Mouse (Mus musculus) limb, embryonic 13.5 days (tissue): Measurements from ENCODE around the gene Olfr1338. TPM values are rescaled to one million over a fixed set of nuclear protein-coding genes. Genes with fewer than 3 reads are reported as not detected.
"Not testable (repeated sequence)": the region's sequence is repeated elsewhere in the genome, so short reads cannot be mapped to it uniquely, and the experiment has no call there.

ENCODE experiments used
- ATAC-seq: fragments of 200-750 bp; cut with Nextera tagmentation; 2 replicates; pipeline ENCODE4 v1.8.0; 2017; ENCODE audit warnings: low read depth, moderate number of reproducible peaks, moderate TSS enrichment; ENCODE audit not compliant: low FRiP score
- H3K27ac ChIP-seq: fragments of 300-500 bp; sonication (generic); 2 replicates; pipeline ENCODE4 v1.5.1; 2015; ENCODE audit warnings: inconsistent platforms, mild to moderate bottlenecking, moderate library complexity
- H3K27me3 ChIP-seq: fragments of 300-500 bp; sonication (generic); 2 replicates; pipeline ENCODE4 v1.6.1; 2015; ENCODE audit warnings: mild to moderate bottlenecking, inconsistent platforms
- H3K36me3 ChIP-seq: fragments of 300-500 bp; sonication (generic); 2 replicates; pipeline ENCODE4 v1.6.1; 2015; ENCODE audit warnings: inconsistent platforms, mild to moderate bottlenecking, moderate library complexity
- H3K4me1 ChIP-seq: fragments of 300-500 bp; sonication (generic); 2 replicates; pipeline ENCODE4 v1.6.1; 2015; ENCODE audit warnings: inconsistent platforms
- H3K4me2 ChIP-seq: fragments of 300-500 bp; sonication (generic); replicated peaks from 2 replicates; pipeline ENCODE4 v1.6.1; 2015; ENCODE audit warnings: inconsistent platforms, mild to moderate bottlenecking, moderate library complexity
- H3K4me3 ChIP-seq: fragments of 300-500 bp; sonication (generic); 2 replicates; pipeline ENCODE4 v1.5.1; 2015; ENCODE audit warnings: moderate library complexity, mild to moderate bottlenecking, inconsistent platforms
- H3K9ac ChIP-seq: fragments of 300-500 bp; sonication (generic); 2 replicates; pipeline ENCODE4 v1.6.1; 2015; ENCODE audit warnings: mild to moderate bottlenecking, inconsistent platforms
- H3K9me3 ChIP-seq: fragments of 300-500 bp; sonication (generic); 2 replicates; pipeline ENCODE4 v1.6.1; 2016; ENCODE audit warnings: inconsistent platforms
- whole genome bisulfite sequencing: fragments of 180-500 bp; shearing (Covaris S2); methylation state at CpG from one replicate; pipeline ENCODE4 v1.1.7; 2015; 5-methylcytosine and 5-hydroxymethylcytosine counted together
- polyA plus RNA-seq: library from polyadenylated mRNA; unstranded; fragments of >200 nt; fragmentation: Nextera tagmentation; extraction: Ambion mirVana; gene quantifications from 2 replicates; pipeline ENCODE4 v1.2.1, GENCODE M21; 2015

The Olfr1338 gene
- not detected in 2 replicates for polyA plus RNA-seq

GRCm38 (mm10) chr4:118758637-118759036, at the start of gene Olfr1338:
Gene Olfr1338 (minus strand): TSS chr4:118758737.
- no peaks in the 10 kb centered on the region for H3K27me3 ChIP-seq

GRCm38 (mm10) chr4:118792796-118793195, 34.3 kb upstream of the Olfr1338 start:
- H3K4me3 ChIP-seq, ATAC-seq, H3K9ac ChIP-seq, H3K36me3 ChIP-seq, H3K27ac ChIP-seq, H3K4me2 ChIP-seq, H3K4me1 ChIP-seq, H3K27me3 ChIP-seq, H3K9me3 ChIP-seq: not testable (repeated sequence)

More at GRCm38 (mm10) chr4:118758637-118759036, at the start of gene Olfr1338:
- Histone ChIP-seq H3K9me3 (no peaks in the 10 kb centered on the region), H3K4me3 (no peak within 1 kb of the TSS), H3K36me3 (no peaks in the 10 kb centered on the region), H3K9ac (no peak within 1 kb of the TSS), H3K27ac (no peak within 1 kb of the TSS), H3K4me1 (no peaks in the 10 kb centered on the region), H3K4me2 (no peak within 1 kb of the TSS)
- WGBS = 71% methylated on average over 1 of the region's 1 CpGs
- no peak for ATAC-seq

- H3K4me3 ChIP-seq = no peak within 1 kb of the TSS
- no peaks in the 10 kb centered on the region for H3K27me3 ChIP-seq
- no peak within 1 kb of the TSS for H3K27ac ChIP-seq
- H3K4me1 ChIP-seq = no peaks in the 10 kb centered on the region
- H3K36me3 ChIP-seq = no peaks in the 10 kb centered on the region
- no peak within 1 kb of the TSS for H3K4me2 ChIP-seq
- no peaks in the 10 kb centered on the region for H3K9me3 ChIP-seq
- no peak for ATAC-seq
- H3K9ac ChIP-seq = no peak within 1 kb of the TSS
- WGBS = 74% methylated on average over 2 of the region's 2 CpGs
Observed at GRCm38 (mm10) chr4:118782486-118782885, 23.9 kb upstream of the Olfr1338 start, which contains the start of gene Olfr1337. Gene Olfr1337 (minus strand): TSS chr4:118782586.

- peaks cover 38% of the 10 kb centered on the region for H3K27me3 ChIP-seq
- H3K27ac ChIP-seq = no peak overlapping the region
- no peak overlapping the region for H3K4me2 ChIP-seq
- 0 out of 2 replicates have a peak, but pooled peaks cover 3% of the 10 kb centered on the region for H3K4me1 ChIP-seq
- H3K4me3 ChIP-seq = no peak overlapping the region
- WGBS = 9% methylated on average over 16 of the region's 16 CpGs
- peaks cover 8% of the 10 kb centered on the region; the same call in 1 of the 2 replicates for H3K9me3 ChIP-seq
- ATAC-seq = no peak
- H3K36me3 ChIP-seq = no peaks in the 10 kb centered on the region
- no peak overlapping the region for H3K9ac ChIP-seq
Observed at GRCm38 (mm10) chr4:118741881-118742280, 16.7 kb downstream of the Olfr1338 start.

- Histone ChIP-seq H3K9ac (no peak overlapping the region), H3K9me3 (peaks cover under 1% of the 10 kb centered on the region; the same call in 1 of the 2 replicates), H3K27ac (no peak overlapping the region), H3K36me3 (no peaks in the 10 kb centered on the region), H3K4me1 (0 out of 2 replicates have a peak, but pooled peaks cover 3% of the 10 kb centered on the region), H3K4me3 (no peak overlapping the region), H3K4me2 (no peak overlapping the region), H3K27me3 (peaks cover 38% of the 10 kb centered on the region)
- ATAC-seq = no peak
- WGBS = 12% methylated on average over 11 of the region's 11 CpGs
Observed at GRCm38 (mm10) chr4:118740988-118741698, 17.4 kb downstream of the Olfr1338 start.

DNA sequence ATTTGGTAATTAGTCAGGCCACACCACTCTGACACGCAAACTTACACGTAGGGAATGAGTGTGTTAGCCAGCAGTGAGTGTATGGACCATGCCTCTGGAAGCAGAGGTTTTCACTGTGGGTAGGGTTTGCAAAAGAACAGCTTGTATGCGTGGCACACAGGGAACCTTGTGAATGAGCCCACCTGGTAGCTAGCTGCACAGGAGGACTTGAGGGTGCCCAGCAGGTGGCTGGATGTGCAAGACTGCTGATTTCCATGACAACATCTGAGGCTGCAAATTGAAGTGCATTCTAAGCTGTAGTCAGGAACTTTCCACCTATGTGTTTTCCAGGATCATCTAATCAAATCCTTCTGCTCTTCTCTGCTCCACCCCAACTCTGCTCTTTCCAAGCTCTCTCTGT, 19.0 kb downstream of the Olfr1338 start:
- Histone ChIP-seq H3K4me1 (0 out of 2 replicates have a peak, but pooled peaks cover 3% of the 10 kb centered on the region), H3K4me2 (no peak overlapping the region), H3K9ac (no peak overlapping the region), H3K4me3 (no peak overlapping the region), H3K36me3 (no peaks in the 10 kb centered on the region), H3K27ac (no peak overlapping the region), H3K9me3 (no peaks in the 10 kb centered on the region), H3K27me3 (peaks cover 38% of the 10 kb centered on the region)
- WGBS = 55% methylated on average over 3 of the region's 3 CpGs
- ATAC-seq = no peak

DNA sequence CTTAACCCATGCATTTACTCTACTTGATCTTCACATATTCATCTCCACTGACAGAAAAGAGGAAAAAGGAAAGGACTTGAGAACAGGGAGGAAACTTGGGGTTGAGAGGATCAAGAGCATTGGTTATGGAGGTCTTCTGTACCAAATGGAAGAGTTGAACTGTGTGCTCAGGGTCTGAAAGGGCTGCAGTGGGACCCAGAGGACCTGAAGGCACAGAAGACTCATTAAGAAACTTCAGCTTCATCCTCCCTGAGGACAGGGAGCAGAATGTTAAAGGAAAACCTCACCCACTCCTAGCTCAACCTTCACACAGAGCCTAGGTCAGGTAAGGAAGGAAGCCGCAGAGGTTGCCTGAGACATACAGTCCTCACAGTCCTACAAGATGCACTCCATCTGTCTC, 26.7 kb downstream of the Olfr1338 start, which contains the start of gene Olfr1339:
Olfr1339 (plus strand) TSS at position 301 of the 400 bp plus-strand sequence.
- H3K4me1 ChIP-seq = no peaks in the 10 kb centered on the region
- no peak within 1 kb of the TSS for H3K4me2 ChIP-seq
- no peaks in the 10 kb centered on the region for H3K9me3 ChIP-seq
- no peaks in the 10 kb centered on the region for H3K27me3 ChIP-seq
- ATAC-seq = no peak
- 70% methylated on average over 1 of the region's 1 CpGs for WGBS
- H3K9ac ChIP-seq = no peak within 1 kb of the TSS
- H3K4me3 ChIP-seq = no peak within 1 kb of the TSS
- no peaks in the 10 kb centered on the region for H3K36me3 ChIP-seq
- H3K27ac ChIP-seq = no peak within 1 kb of the TSS

DNA sequence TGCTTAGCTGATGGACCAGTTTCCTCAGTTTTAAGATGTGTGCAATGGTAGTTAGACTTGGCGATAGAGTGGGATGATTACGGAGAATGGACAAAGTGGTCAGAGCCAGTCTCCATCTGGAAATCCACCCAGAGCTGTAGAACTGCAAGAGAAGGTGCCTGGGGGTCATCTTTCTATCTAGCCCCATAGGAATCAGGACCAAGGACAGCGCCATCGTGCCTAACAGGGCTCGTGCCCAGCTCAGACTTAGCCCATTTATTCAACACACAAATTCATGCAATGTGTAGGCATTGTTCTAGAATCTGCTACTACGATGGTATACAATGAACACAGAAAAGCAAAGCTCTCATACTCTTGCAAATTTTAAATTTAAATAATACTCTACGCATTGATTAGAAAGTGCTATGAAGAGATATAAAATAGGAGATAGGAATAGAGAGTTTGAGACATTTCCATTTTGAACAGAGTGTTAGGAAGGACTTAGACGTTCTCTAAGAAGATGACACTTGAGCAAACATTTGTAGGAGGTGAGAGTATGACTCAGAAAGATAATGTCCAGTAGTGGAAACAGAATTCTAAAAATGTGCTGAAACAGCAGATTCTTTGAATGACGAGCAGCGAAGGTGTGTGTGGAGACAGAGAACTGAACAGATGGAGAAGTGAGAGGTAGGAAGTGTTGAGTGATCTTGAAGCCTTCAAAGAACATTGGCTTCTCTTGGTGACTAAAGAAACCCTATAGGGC, 36.6 kb downstream of the Olfr1338 start:
- H3K4me1 ChIP-seq = no peaks in the 10 kb centered on the region
- H3K27me3 ChIP-seq = no peaks in the 10 kb centered on the region
- H3K9me3 ChIP-seq = no peaks in the 10 kb centered on the region
- no peak overlapping the region for H3K9ac ChIP-seq
- no peaks in the 10 kb centered on the region for H3K36me3 ChIP-seq
- no peak overlapping the region for H3K27ac ChIP-seq
- ATAC-seq = no peak
- no peak overlapping the region for H3K4me2 ChIP-seq
- 56% methylated on average over 10 of the region's 10 CpGs for WGBS
- no peak overlapping the region for H3K4me3 ChIP-seq

DNA sequence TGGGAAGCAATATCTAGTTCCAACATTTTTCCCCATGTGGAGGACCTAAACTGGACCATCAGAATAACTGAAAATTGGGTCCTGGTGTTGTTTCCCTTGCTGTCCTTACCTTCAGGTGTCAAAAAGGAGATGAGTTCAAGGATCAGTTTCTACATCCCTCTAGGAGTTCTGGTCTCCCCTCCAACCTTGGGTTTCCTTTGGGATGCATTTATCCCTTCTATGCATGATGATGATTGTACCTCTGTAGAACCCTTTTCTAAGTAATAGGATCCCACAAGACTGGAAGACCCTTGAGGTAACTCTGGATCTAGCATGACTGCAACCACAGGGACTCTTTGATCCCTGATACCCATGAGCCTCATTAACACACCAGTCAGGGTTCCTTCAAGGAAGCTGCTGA, 38.7 kb downstream of the Olfr1338 start, which contains the start of gene Olfr1340:
Olfr1340 (plus strand) TSS at position 301 of the 400 bp plus-strand sequence.
- no peak for ATAC-seq
- Histone ChIP-seq H3K27me3 (no peaks in the 10 kb centered on the region), H3K4me1 (no peaks in the 10 kb centered on the region), H3K36me3 (no peaks in the 10 kb centered on the region), H3K27ac (no peak within 1 kb of the TSS), H3K9ac (no peak within 1 kb of the TSS), H3K4me2 (no peak within 1 kb of the TSS), H3K9me3 (no peaks in the 10 kb centered on the region), H3K4me3 (no peak within 1 kb of the TSS)

- H3K36me3 ChIP-seq = no peaks in the 10 kb centered on the region
- no peaks in the 10 kb centered on the region for H3K9me3 ChIP-seq
- H3K4me2 ChIP-seq = no peak overlapping the region
- no peak for ATAC-seq
- no peak overlapping the region for H3K27ac ChIP-seq
- H3K9ac ChIP-seq = no peak overlapping the region
- no peaks in the 10 kb centered on the region for H3K27me3 ChIP-seq
- H3K4me3 ChIP-seq = no peak overlapping the region
- WGBS = 42% methylated on average over 1 of the region's 1 CpGs
- H3K4me1 ChIP-seq = no peaks in the 10 kb centered on the region
Observed at GRCm38 (mm10) chr4:118711656-118712055, 46.9 kb downstream of the Olfr1338 start.

DNA sequence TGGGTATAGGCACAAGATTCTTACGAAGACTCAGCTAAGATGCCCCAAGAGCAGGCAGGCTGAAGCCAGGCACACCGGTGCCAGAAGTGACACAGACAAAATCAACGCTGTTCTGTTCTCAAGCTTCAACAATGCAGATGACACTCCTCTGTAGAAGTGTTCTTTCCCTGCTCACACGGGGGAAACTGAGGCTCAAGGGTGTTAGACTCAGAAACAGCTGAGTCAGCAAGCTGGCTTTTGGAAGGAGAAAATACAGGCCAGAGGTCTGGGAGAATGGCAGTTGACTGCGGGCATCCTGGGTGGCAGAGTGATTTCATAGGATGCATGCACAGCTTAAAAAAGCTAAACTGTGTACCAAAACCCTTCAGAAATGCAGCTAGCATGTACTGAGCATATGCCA, 50.5 kb downstream of the Olfr1338 start:
- 84% methylated on average over 5 of the region's 5 CpGs for WGBS
- no peak overlapping the region for H3K27ac ChIP-seq
- H3K4me2 ChIP-seq = no peak overlapping the region
- no peak overlapping the region for H3K4me3 ChIP-seq
- H3K4me1 ChIP-seq = no peaks in the 10 kb centered on the region
- no peaks in the 10 kb centered on the region for H3K36me3 ChIP-seq
- no peaks in the 10 kb centered on the region for H3K27me3 ChIP-seq
- no peak overlapping the region for H3K9ac ChIP-seq
- no peak for ATAC-seq
- H3K9me3 ChIP-seq = no peaks in the 10 kb centered on the region

GRCm38 (mm10) chr4:118703223-118703622, 55.3 kb downstream of the Olfr1338 start, which contains the start of gene Olfr1341:
Gene Olfr1341 (plus strand): TSS chr4:118703523.
- Histone ChIP-seq H3K36me3 (no peaks in the 10 kb centered on the region), H3K9ac (no peak within 1 kb of the TSS), H3K4me2 (no peak within 1 kb of the TSS), H3K27me3 (no peaks in the 10 kb centered on the region), H3K4me3 (no peak within 1 kb of the TSS), H3K9me3 (no peaks in the 10 kb centered on the region), H3K27ac (no peak within 1 kb of the TSS), H3K4me1 (no peaks in the 10 kb centered on the region)
- no peak for ATAC-seq
- WGBS = 81% methylated on average over 3 of the region's 3 CpGs
